Mouse (Mus musculus): Measurements from ENCODE around the gene Smad6. TPM values are rescaled to one million over a fixed set of nuclear protein-coding genes. Genes with fewer than 3 reads are reported as not detected.

Smad6 gene
- polyA plus RNA-seq, 1 experiment from 2014 or later, result 10.6 TPM

GRCm38 (mm10) chr9:63941747-63942607 lies 79.9 kb downstream of the Smad6 start:
- peak; percentile 29 for DNase-seq (ENCODE audit: low spot score)
- H3K9ac ChIP-seq (ENCODE audit: low read depth, low read length), result peak overlapping the region; percentile 5; the same call in 1 of the 2 replicates

DNA sequence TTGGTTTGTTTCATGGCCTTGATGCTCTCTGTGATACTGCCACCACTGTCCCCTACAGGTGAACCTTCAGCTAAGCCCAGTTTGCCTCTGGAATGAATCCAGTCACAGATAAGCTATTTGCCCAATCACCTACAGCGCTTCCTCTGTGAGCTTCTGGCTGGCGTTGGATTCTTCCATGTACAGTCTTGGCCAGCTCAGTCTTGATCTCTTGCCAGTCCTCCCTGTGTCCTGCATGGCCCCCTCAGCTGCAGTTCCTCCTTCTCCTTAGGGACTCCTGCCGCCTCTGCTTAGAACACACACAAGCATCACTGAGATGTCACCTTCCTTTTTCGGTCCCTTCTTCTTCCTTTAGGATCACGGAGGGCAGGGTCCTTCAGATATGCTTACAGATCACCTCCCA lies 85.6 kb downstream of the Smad6 start:
- no peaks in the 10 kb centered on the region for H3K4me1 ChIP-seq (replicated peaks; ENCODE audit: insufficient read depth, low read length)
- DNase-seq (ENCODE audit: low spot score) (no peak), ATAC-seq (replicated peaks; ENCODE audit: low FRiP score, low read depth) (no peak)
- H3K9ac ChIP-seq (ENCODE audit: low read depth, low read length), result no peak overlapping the region
- no peak overlapping the region for H3K4me3 ChIP-seq (replicated peaks; ENCODE audit: low read depth, low read length)
- H3K27ac ChIP-seq, result no peak overlapping the region
- no peaks in the 10 kb centered on the region for H3K9me3 ChIP-seq (replicated peaks; ENCODE audit: low read length)
- WGBS, result 73% methylated on average over 5 of the region's 5 CpGs
- no peak overlapping the region for H3K4me2 ChIP-seq (ENCODE audit: low read length)
- H3K36me3 ChIP-seq (ENCODE audit: insufficient read depth, low read length), result no peaks in the 10 kb centered on the region
- no peaks in the 10 kb centered on the region for H3K27me3 ChIP-seq (ENCODE audit: insufficient read depth, low read length)
- no peak for TF ChIP-seq CTCF (IDR thresholded peaks at IDR 0.05; ENCODE audit: low read depth)

More at GRCm38 (mm10) chr9:63941747-63942607, 79.9 kb downstream of the Smad6 start:
- no peak overlapping the region for H3K4me2 ChIP-seq (ENCODE audit: low read length)
- H3K27me3 ChIP-seq (ENCODE audit: insufficient read depth, low read length), result no peaks in the 10 kb centered on the region
- 0 out of 2 replicates have a peak overlapping the region, but pooled peaks have one; percentile 0 for H3K27ac ChIP-seq
- TF ChIP-seq CTCF (IDR thresholded peaks at IDR 0.05; ENCODE audit: low read depth), result no peak
- H3K4me1 ChIP-seq (replicated peaks; ENCODE audit: insufficient read depth, low read length), result peaks cover 3% of the 10 kb centered on the region; the same call in 1 of the 2 replicates
- H3K36me3 ChIP-seq (ENCODE audit: insufficient read depth, low read length), result no peaks in the 10 kb centered on the region
- ATAC-seq (replicated peaks; ENCODE audit: low FRiP score, low read depth), result peak; percentile 81; the same call in 1 of the 2 replicates
- H3K9me3 ChIP-seq (replicated peaks; ENCODE audit: low read length), result no peaks in the 10 kb centered on the region
- no peak overlapping the region for H3K4me3 ChIP-seq (replicated peaks; ENCODE audit: low read depth, low read length)
- 55% methylated on average over 12 of the region's 12 CpGs for WGBS

GRCm38 (mm10) chr9:63933068-63933467 lies 88.8 kb downstream of the Smad6 start:
- H3K36me3 ChIP-seq (ENCODE audit: insufficient read depth, low read length), result no peaks in the 10 kb centered on the region
- WGBS, result 48% methylated on average over 5 of the region's 5 CpGs
- no peak for TF ChIP-seq CTCF (IDR thresholded peaks at IDR 0.05; ENCODE audit: low read depth)
- no peak for DNase-seq (ENCODE audit: low spot score)
- no peaks in the 10 kb centered on the region for H3K27me3 ChIP-seq (ENCODE audit: insufficient read depth, low read length)
- H3K9me3 ChIP-seq (replicated peaks; ENCODE audit: low read length), result no peaks in the 10 kb centered on the region
- no peak for ATAC-seq (replicated peaks; ENCODE audit: low FRiP score, low read depth)
- H3K4me1 ChIP-seq (replicated peaks; ENCODE audit: insufficient read depth, low read length), result 0 out of 2 replicates have a peak, but pooled peaks cover 5% of the 10 kb centered on the region
- no peak overlapping the region for H3K4me2 ChIP-seq (ENCODE audit: low read length)
- H3K27ac ChIP-seq, result no peak overlapping the region
- H3K4me3 ChIP-seq (replicated peaks; ENCODE audit: low read depth, low read length), result no peak overlapping the region
- no peak overlapping the region for H3K9ac ChIP-seq (ENCODE audit: low read depth, low read length)

- no peaks in the 10 kb centered on the region for H3K27me3 ChIP-seq (ENCODE audit: insufficient read depth, low read length)
- no peaks in the 10 kb centered on the region for H3K9me3 ChIP-seq (replicated peaks; ENCODE audit: low read length)
- peak; percentile 76 for ATAC-seq (replicated peaks; ENCODE audit: low FRiP score, low read depth)
- H3K4me3 ChIP-seq (replicated peaks; ENCODE audit: low read depth, low read length), result peak overlapping the region; percentile 14
- peak overlapping the region; percentile 63 for H3K4me2 ChIP-seq (ENCODE audit: low read length)
- peaks cover 18% of the 10 kb centered on the region for H3K4me1 ChIP-seq (replicated peaks; ENCODE audit: insufficient read depth, low read length)
- H3K36me3 ChIP-seq (ENCODE audit: insufficient read depth, low read length), result no peaks in the 10 kb centered on the region
- peak; percentile 76 for DNase-seq (ENCODE audit: low spot score)
- H3K27ac ChIP-seq, result peak overlapping the region; percentile 81
- WGBS, result 3% methylated on average over 34 of the region's 34 CpGs
- H3K9ac ChIP-seq (ENCODE audit: low read depth, low read length), result peak overlapping the region; percentile 58
- TF ChIP-seq CTCF (IDR thresholded peaks at IDR 0.05; ENCODE audit: low read depth), result no peak
Measured at GRCm38 (mm10) chr9:63927340-63928049, 94.4 kb downstream of the Smad6 start.

- DNase-seq (ENCODE audit: low spot score), result peak; percentile 78
- no peaks in the 10 kb centered on the region for H3K36me3 ChIP-seq (ENCODE audit: insufficient read depth, low read length)
- H3K9ac ChIP-seq (ENCODE audit: low read depth, low read length), result no peak overlapping the region
- peak overlapping the region; percentile 81 for H3K27ac ChIP-seq
- TF ChIP-seq CTCF (IDR thresholded peaks at IDR 0.05; ENCODE audit: low read depth), result no peak
- peak; percentile 62 for ATAC-seq (replicated peaks; ENCODE audit: low FRiP score, low read depth)
- H3K4me2 ChIP-seq (ENCODE audit: low read length), result no peak overlapping the region
- peaks cover 18% of the 10 kb centered on the region for H3K4me1 ChIP-seq (replicated peaks; ENCODE audit: insufficient read depth, low read length)
- H3K4me3 ChIP-seq (replicated peaks; ENCODE audit: low read depth, low read length), result no peak overlapping the region
- no peaks in the 10 kb centered on the region for H3K27me3 ChIP-seq (ENCODE audit: insufficient read depth, low read length)
- 36% methylated on average over 7 of the region's 7 CpGs for WGBS
- no peaks in the 10 kb centered on the region for H3K9me3 ChIP-seq (replicated peaks; ENCODE audit: low read length)
Measured at GRCm38 (mm10) chr9:63926377-63926776, 95.5 kb downstream of the Smad6 start.

DNA sequence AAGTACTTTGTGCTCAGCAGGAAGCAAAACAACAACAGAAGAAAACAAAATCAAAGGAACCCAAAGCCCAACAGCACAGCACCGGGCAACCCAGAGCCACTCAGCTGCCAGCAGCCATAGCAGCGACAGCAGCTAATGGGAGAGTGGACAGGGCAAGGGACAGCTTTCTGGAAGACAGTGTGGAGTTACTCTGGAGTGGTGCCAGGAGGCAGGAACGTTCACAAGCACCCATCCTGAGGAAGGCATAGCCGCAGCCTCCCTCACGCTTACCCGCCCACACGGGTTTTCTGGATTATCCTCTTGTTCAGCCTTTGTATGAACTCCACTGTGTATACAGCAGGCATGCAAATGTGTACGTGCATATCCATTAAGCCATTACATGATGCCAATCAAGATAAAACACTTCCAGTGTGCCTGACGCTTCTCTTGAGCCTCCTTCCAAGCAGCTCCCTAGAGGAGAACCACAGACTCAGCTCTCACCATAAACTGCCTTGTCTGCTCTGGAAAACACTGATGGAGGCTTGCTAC lies 98.6 kb downstream of the Smad6 start:
- Histone ChIP-seq H3K9me3 (replicated peaks; ENCODE audit: low read length) (no peaks in the 10 kb centered on the region), H3K4me3 (replicated peaks; ENCODE audit: low read depth, low read length) (no peak overlapping the region), H3K4me2 (ENCODE audit: low read length) (no peak overlapping the region), H3K4me1 (replicated peaks; ENCODE audit: insufficient read depth, low read length) (peaks cover 14% of the 10 kb centered on the region), H3K36me3 (ENCODE audit: insufficient read depth, low read length) (no peaks in the 10 kb centered on the region), H3K9ac (ENCODE audit: low read depth, low read length) (no peak overlapping the region), H3K27ac (no peak overlapping the region), H3K27me3 (ENCODE audit: insufficient read depth, low read length) (no peaks in the 10 kb centered on the region)
- WGBS, result 47% methylated on average over 9 of the region's 9 CpGs
- TF ChIP-seq CTCF (IDR thresholded peaks at IDR 0.05; ENCODE audit: low read depth), result no peak
- ATAC-seq (replicated peaks; ENCODE audit: low FRiP score, low read depth) (no peak), DNase-seq (ENCODE audit: low spot score) (no peak)
